Mouse (Mus musculus) left cerebral cortex, adult 2 months (tissue): ENCODE results near the gene Sult2a3. TPM values are rescaled to one million over a fixed set of nuclear protein-coding genes. Genes with fewer than 3 reads are reported as not detected.
"Not testable (repeated sequence)": the region's sequence is repeated elsewhere in the genome, so short reads cannot be mapped to it uniquely, and the experiment has no call there.

ENCODE experiments used
- DNase-seq, 2 experiments: peaks; one replicate each; pipeline ENCODE4 v3.0.0; 2021 to 2022; ENCODE audit warnings: low spot score in 2 of 2, mixed read lengths in 1 of 2; ENCODE audit errors: extremely low spot score in 1 of 2
- H3K27ac ChIP-seq: fragments of 200-600 bp; 2 replicates; pipeline ENCODE4 v1.8.1; 2022
- H3K4me3 ChIP-seq: fragments of 200-600 bp; 2 replicates; pipeline ENCODE4 v1.8.1; 2022
- CTCF ChIP-seq: fragments of 200-600 bp; IDR thresholded peaks from 2 replicates; pipeline ENCODE4 v1.8.1; 2022; ENCODE audit warnings: antibody characterized with exemption, mild to moderate bottlenecking, moderate library complexity
- intact Hi-C: fragments of 180-260 bp; cut with DNase I; formaldehyde crosslinking; loops from one replicate; pipeline ENCODE4 v1.15.1; 2025
- long read RNA-seq, 2 experiments: library from polyadenylated mRNA; stranded (forward); transcript quantifications; one replicate each; pipeline ENCODE4 v2.0.0; 2021; ENCODE audit warnings: borderline mapping rate in 2 of 2
- total RNA-seq, 2 experiments: library from RNA; stranded (reverse); gene quantifications; 2 replicates each; pipeline ENCODE4 v1.2.3; 2021

Gene Sult2a3
- not detected for total RNA-seq
- long read RNA-seq, experiment 1, result 0 reads
- long read RNA-seq, experiment 2, result 0 reads

DNA sequence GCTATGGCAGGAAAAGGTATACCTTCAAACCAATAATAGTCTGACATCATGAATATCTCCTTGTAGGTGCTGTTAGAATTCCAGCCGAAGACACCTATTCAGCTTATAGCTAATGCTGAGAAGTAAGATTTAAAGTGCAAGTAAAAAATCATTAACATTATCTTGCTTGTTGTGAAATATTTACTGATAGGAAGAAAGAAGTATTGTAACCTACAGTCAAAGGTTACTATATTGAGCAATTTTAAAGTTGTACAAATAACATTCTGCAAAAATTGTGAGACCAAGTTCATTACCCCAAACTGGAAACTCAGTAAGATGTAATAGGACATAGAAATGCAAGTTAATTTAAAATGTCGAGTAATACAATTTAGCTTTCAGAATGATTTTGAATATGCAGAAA lies at the start of gene Sult2a3:
Gene Sult2a3, minus strand, starts transcription at position 101 of the 400 bp plus-strand sequence.
- DNase-seq, result no peak
- no peak within 1 kb of the TSS for H3K4me3 ChIP-seq
- no peak within 1 kb of the TSS for H3K27ac ChIP-seq
- intact Hi-C loops, result no loop called here
- no peak for TF ChIP-seq CTCF

DNA sequence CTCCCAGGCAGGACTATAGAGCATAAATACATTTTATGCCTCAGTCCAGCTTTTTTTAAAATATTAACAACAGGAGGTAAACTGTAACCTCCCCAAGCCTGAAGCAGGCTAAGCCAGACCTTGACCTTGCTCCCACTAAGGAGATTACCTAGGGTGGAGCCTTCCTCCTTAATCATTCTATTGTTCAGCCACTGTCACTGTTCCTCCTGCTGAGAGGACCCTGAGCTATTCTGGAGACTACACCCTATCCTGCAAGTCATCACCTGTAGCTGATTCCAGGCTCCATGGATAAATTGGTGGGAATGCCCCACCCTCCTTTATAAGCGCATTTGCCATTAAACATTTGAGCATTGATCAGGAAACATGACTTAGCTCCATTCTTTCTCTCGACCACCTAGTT lies 2.4 kb downstream of the Sult2a3 start:
- Histone ChIP-seq H3K4me3 (no peak overlapping the region), H3K27ac (no peak overlapping the region)
- DNase-seq, result no peak
- intact Hi-C loops, result no loop called here
- no peak for TF ChIP-seq CTCF

GRCm38 (mm10) chr7:14119865-14120264 lies 3.0 kb downstream of the Sult2a3 start:
- DNase-seq, H3K4me3 ChIP-seq, H3K27ac ChIP-seq, intact Hi-C loops: not testable (repeated sequence)

DNA sequence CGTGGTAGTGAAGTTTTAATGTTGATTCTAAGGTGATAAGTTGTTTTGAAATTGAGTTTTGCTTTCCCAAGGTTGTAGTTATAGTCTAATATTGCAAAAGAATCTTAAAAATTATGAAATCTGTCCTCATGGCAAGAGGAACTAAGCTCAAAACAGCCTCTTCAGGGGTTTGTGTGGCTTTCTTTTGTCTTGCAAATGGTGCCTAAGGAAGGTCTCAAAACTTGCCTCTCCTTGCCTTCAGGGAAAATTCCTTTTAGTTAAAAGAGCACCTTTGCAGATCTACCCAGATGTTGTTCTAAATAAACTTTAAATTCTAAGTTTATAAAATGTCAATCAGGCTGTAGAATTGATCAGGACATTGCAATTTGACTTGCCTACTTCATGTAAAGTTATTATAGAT lies 6.1 kb downstream of the Sult2a3 start:
- no peak for DNase-seq
- intact Hi-C loops, result no loop called here
- no peak overlapping the region for H3K4me3 ChIP-seq
- H3K27ac ChIP-seq, result no peak overlapping the region
- TF ChIP-seq CTCF, result no peak

DNA sequence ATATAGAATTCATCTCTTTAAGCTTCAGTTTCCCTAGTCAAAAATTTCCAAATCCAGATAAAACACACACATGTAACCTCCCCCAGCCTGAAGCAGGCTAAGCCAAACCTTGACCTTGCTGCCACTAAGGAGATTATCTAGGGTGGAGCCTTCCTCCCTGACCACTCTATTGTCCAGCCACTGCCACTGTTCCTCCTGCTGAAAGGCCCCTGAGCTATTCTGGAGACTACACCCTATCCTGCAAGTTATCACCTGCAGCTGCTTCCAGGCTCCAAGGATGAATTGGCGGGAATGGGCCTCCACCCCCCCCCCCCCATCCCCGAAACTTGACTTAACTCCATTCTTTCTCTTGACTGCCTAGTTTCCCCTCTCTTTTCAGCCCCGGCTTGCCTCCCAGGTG lies 8.4 kb downstream of the Sult2a3 start:
- DNase-seq, H3K4me3 ChIP-seq, H3K27ac ChIP-seq, intact Hi-C loops: not testable (repeated sequence)

DNA sequence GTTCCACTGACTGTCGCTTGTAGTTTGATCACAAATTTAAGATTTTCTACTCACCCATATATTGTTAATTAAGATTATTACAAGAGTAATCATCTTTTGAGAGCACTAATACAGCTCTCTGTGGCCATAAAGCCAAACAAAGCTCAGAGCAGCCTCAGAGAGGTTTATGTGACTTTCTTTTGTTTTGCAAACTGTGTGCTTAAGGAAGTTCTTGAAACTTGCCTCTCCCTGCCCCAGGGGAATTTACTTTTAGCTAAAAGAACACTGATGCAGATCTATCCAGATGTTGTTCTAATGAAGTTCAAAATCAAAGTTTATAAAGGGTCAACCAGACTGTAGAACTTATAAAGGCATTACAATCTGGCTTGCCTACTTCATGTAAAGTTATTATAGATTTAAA lies 75.0 kb downstream of the Sult2a3 start:
- intact Hi-C loops, DNase-seq, H3K4me3 ChIP-seq, H3K27ac ChIP-seq: not testable (repeated sequence)

DNA sequence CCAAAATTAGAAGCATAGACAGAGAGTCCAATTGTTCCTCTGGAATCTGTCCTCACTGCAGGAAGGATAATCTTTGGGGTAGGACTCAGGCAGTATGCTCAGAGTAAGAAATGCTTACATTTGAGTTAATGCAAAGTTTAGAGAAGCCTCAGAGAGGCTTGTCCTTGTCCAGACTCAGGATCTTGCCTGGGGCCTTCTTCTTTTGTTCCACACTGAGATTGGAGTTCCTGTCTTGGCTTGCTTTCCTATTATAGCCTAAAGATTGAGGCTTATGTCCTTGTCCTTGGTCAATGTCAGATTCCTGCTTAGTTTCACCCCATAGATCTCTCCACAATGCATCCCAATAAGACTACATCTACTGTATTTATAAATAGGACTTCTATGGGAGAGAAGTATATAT lies 92.0 kb downstream of the Sult2a3 start:
- intact Hi-C loops, H3K4me3 ChIP-seq, H3K27ac ChIP-seq, DNase-seq: not testable (repeated sequence)

Other genes starting within 250 kb of the Sult2a3 start
- gene Sult2a4, start 133.4 kb downstream of the Sult2a3 start, total RNA-seq, result not detected
- gene Sult2a6, start 131.8 kb upstream of the Sult2a3 start, total RNA-seq, result not detected
- not detected for gene Obox8, start 210.5 kb upstream of the Sult2a3 start, total RNA-seq